Mouse (Mus musculus): ENCODE results near the gene Pds5b. TPM values are rescaled to one million over a fixed set of nuclear protein-coding genes. Genes with fewer than 3 reads are reported as not detected.
A peak's percentile ranks its signal among the peaks of the same experiment; 100 is the strongest.
"Not testable (repeated sequence)": the region's sequence is repeated elsewhere in the genome, so short reads cannot be mapped to it uniquely, and the experiment has no call there.

Gene Pds5b
- polyA plus RNA-seq (2012), result 0.13 and 0.25 TPM in 2 replicates

GRCm38 (mm10) chr5:150673153-150673835, at the start of gene Pds5b:
TSS of gene Pds5b (plus strand) at chr5:150673739.
- peak within 1 kb of the TSS; percentile 92 for H3K4me3 ChIP-seq (replicated peaks)
- H3K9me3 ChIP-seq (ENCODE audit: control insufficient read depth, low read length), result no peaks in the 10 kb centered on the region
- peaks cover 30% of the 10 kb centered on the region for H3K4me1 ChIP-seq (ENCODE audit: control insufficient read depth)
- TF ChIP-seq TAL1 (IDR thresholded peaks at IDR 0.05; ENCODE audit: low read length) (no peak), GATA1 (IDR thresholded peaks at IDR 0.05; ENCODE audit: low read length) (no peak)
- peaks cover 3% of the 10 kb centered on the region for H3K27me3 ChIP-seq (ENCODE audit: control insufficient read depth)
- H3K36me3 ChIP-seq (ENCODE audit: control insufficient read depth), result no peaks in the 10 kb centered on the region; the same call in 1 of the 2 replicates

GRCm38 (mm10) chr5:150625528-150625927, 48.0 kb upstream of the Pds5b start:
- no peaks in the 10 kb centered on the region for H3K9me3 ChIP-seq (ENCODE audit: control insufficient read depth, low read length)
- no peak overlapping the region for H3K4me3 ChIP-seq (replicated peaks)
- no peaks in the 10 kb centered on the region for H3K4me1 ChIP-seq (ENCODE audit: control insufficient read depth)
- peaks cover 35% of the 10 kb centered on the region for H3K36me3 ChIP-seq (ENCODE audit: control insufficient read depth)
- TF ChIP-seq TAL1 (IDR thresholded peaks at IDR 0.05; ENCODE audit: low read length), result no peak
- no peak for TF ChIP-seq GATA1 (IDR thresholded peaks at IDR 0.05; ENCODE audit: low read length)
- H3K27me3 ChIP-seq (ENCODE audit: control insufficient read depth), result no peaks in the 10 kb centered on the region

- H3K4me3 ChIP-seq (replicated peaks), result no peak overlapping the region
- no peaks in the 10 kb centered on the region for H3K4me1 ChIP-seq (ENCODE audit: control insufficient read depth)
- H3K27me3 ChIP-seq (ENCODE audit: control insufficient read depth), result no peaks in the 10 kb centered on the region
- no peak for TF ChIP-seq GATA1 (IDR thresholded peaks at IDR 0.05; ENCODE audit: low read length)
- TF ChIP-seq TAL1 (IDR thresholded peaks at IDR 0.05; ENCODE audit: low read length), result no peak
- H3K9me3 ChIP-seq (ENCODE audit: control insufficient read depth, low read length), result no peaks in the 10 kb centered on the region
- H3K36me3 ChIP-seq (ENCODE audit: control insufficient read depth), result peaks cover 52% of the 10 kb centered on the region
Observed at GRCm38 (mm10) chr5:150629272-150629671, 44.3 kb upstream of the Pds5b start.

DNA sequence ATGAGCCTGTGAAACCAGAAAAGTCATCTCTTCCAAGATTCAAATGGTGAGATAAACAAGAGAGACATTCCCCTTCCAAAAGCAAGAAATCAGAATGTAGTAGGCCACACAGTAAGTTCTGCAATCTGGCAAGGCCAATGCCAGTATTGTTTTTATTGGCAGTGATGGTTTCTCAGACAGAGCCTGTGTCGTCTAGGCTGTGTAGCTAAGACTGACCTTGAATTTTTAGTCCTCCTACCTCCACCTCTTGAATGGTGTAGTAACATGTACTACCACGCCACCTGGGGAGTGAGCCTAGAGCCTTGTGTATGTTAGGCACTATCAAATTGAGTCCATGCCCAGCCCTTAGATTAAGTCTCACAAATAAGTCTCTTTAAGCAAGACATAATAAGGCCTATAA, 43.8 kb upstream of the Pds5b start:
- H3K4me3 ChIP-seq (replicated peaks), result no peak overlapping the region
- H3K36me3 ChIP-seq (ENCODE audit: control insufficient read depth), result peaks cover 53% of the 10 kb centered on the region
- no peaks in the 10 kb centered on the region for H3K4me1 ChIP-seq (ENCODE audit: control insufficient read depth)
- H3K27me3 ChIP-seq (ENCODE audit: control insufficient read depth), result no peaks in the 10 kb centered on the region
- no peaks in the 10 kb centered on the region for H3K9me3 ChIP-seq (ENCODE audit: control insufficient read depth, low read length)
- TF ChIP-seq TAL1 (IDR thresholded peaks at IDR 0.05; ENCODE audit: low read length) (no peak), GATA1 (IDR thresholded peaks at IDR 0.05; ENCODE audit: low read length) (no peak)

- Histone ChIP-seq H3K4me1 (ENCODE audit: control insufficient read depth) (peaks cover 44% of the 10 kb centered on the region), H3K36me3 (ENCODE audit: control insufficient read depth) (peaks cover 93% of the 10 kb centered on the region)
- TF ChIP-seq GATA1 (IDR thresholded peaks at IDR 0.05; ENCODE audit: low read length) (peak; percentile 39; the same call in 1 of the 2 replicates), TAL1 (IDR thresholded peaks at IDR 0.05; ENCODE audit: low read length) (no peak; the same call in 2 of the 3 replicates)
Observed at GRCm38 (mm10) chr5:150641440-150641839, 32.1 kb upstream of the Pds5b start.

DNA sequence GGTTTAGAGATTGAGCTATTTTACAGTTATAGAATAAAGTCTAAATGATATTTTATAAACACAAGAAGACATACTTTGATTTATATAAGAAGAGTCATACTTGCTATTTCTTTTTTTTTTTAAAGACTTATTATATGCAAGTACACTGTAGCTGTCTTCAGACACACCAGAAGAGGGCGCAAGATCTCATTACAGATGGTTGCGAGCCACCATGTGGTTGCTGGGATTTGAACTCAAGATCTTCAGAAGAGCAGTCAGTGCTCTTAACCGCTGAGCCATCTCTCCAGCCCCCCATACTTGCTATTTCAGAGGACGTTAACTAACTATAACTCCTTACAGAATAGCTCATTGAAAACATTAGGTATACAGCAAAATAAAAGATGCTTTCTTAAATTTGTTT, 30.1 kb upstream of the Pds5b start:
- not testable (repeated sequence) for H3K4me3 ChIP-seq (replicated peaks); H3K27me3 ChIP-seq (ENCODE audit: control insufficient read depth); H3K9me3 ChIP-seq (ENCODE audit: control insufficient read depth, low read length)
- H3K4me1 ChIP-seq (ENCODE audit: control insufficient read depth), result peaks cover 44% of the 10 kb centered on the region
- H3K36me3 ChIP-seq (ENCODE audit: control insufficient read depth), result peaks cover 93% of the 10 kb centered on the region

More at GRCm38 (mm10) chr5:150641440-150641839, 32.1 kb upstream of the Pds5b start:
- H3K9me3 ChIP-seq (ENCODE audit: control insufficient read depth, low read length), result no peaks in the 10 kb centered on the region
- no peaks in the 10 kb centered on the region for H3K27me3 ChIP-seq (ENCODE audit: control insufficient read depth)
- H3K4me3 ChIP-seq (replicated peaks), result no peak overlapping the region

DNA sequence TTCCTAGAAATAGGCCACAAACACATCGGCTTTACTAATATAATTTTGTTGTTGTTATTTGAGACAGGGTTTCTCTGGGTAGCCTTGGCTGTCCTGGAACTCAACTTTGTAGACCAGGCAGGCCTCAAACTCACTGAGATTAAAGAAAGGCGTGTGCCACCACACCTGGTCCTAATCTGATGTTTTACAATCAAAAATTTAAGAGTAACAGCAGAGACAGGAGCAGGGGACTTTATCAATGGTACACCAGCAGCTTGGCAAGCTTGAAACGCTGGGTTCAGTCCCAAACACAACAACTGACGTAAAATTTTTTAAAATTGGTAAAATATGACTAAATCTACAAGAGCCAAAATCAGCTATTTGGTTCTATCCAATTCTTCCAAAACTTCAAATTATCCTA, 28.6 kb upstream of the Pds5b start:
- TF ChIP-seq TAL1 (IDR thresholded peaks at IDR 0.05; ENCODE audit: low read length), result no peak
- TF ChIP-seq GATA1 (IDR thresholded peaks at IDR 0.05; ENCODE audit: low read length), result no peak
- Histone ChIP-seq H3K9me3 (ENCODE audit: control insufficient read depth, low read length) (no peaks in the 10 kb centered on the region), H3K4me3 (replicated peaks) (no peak overlapping the region), H3K36me3 (ENCODE audit: control insufficient read depth) (peaks cover 94% of the 10 kb centered on the region), H3K4me1 (ENCODE audit: control insufficient read depth) (peaks cover 44% of the 10 kb centered on the region), H3K27me3 (ENCODE audit: control insufficient read depth) (no peaks in the 10 kb centered on the region)

DNA sequence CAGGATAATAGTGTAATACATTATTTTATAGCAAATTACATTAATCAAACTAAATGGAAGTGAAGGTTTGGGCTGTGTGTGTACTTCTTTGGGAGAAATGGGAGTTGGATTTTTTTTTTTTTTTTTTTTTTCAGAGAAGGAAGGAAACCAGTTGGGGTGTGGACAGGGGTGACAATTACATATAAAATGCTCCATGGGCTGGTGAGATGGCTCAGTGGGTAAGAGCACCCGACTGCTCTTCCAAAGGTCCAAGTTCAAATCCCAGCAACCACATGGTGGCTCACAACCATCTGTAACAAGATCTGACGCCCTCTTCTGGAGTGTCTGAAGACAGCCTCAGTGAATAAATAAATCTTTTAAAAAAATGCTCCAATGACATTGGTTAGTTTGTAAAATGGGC, 21.0 kb upstream of the Pds5b start:
- Histone ChIP-seq H3K36me3 (ENCODE audit: control insufficient read depth) (peaks cover 84% of the 10 kb centered on the region), H3K4me3 (replicated peaks) (no peak overlapping the region)
- TF ChIP-seq TAL1 (IDR thresholded peaks at IDR 0.05; ENCODE audit: low read length) (no peak), GATA1 (IDR thresholded peaks at IDR 0.05; ENCODE audit: low read length) (no peak)

DNA sequence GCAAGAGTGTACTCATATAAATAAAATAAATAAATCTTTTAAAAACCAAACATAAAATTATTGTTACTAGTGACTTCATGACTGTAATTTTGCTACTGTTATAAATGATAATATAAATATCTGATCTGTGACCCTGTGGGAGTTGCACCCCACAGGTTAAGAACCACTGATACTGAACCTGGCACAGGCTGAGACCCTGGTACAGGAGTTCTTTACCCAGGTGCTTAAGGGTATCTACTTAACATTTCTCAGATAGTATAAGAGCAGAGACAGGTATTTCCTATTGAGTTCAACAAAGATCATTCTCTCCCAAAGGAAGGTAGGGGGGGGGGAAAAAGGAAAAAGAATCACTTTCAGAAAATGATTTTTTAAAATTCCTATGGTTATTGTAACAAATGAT, 19.0 kb upstream of the Pds5b start:
- Histone ChIP-seq H3K36me3 (ENCODE audit: control insufficient read depth) (peaks cover 83% of the 10 kb centered on the region), H3K27me3 (ENCODE audit: control insufficient read depth) (no peaks in the 10 kb centered on the region), H3K4me3 (replicated peaks) (no peak overlapping the region), H3K4me1 (ENCODE audit: control insufficient read depth) (peaks cover 18% of the 10 kb centered on the region), H3K9me3 (ENCODE audit: control insufficient read depth, low read length) (no peaks in the 10 kb centered on the region)
- TF ChIP-seq GATA1 (IDR thresholded peaks at IDR 0.05; ENCODE audit: low read length) (no peak), TAL1 (IDR thresholded peaks at IDR 0.05; ENCODE audit: low read length) (no peak)

More for the DNA sequence above, 21.0 kb upstream of the Pds5b start:
- Histone ChIP-seq H3K27me3 (ENCODE audit: control insufficient read depth) (no peaks in the 10 kb centered on the region), H3K9me3 (ENCODE audit: control insufficient read depth, low read length) (no peaks in the 10 kb centered on the region), H3K4me1 (ENCODE audit: control insufficient read depth) (peaks cover 5% of the 10 kb centered on the region)

DNA sequence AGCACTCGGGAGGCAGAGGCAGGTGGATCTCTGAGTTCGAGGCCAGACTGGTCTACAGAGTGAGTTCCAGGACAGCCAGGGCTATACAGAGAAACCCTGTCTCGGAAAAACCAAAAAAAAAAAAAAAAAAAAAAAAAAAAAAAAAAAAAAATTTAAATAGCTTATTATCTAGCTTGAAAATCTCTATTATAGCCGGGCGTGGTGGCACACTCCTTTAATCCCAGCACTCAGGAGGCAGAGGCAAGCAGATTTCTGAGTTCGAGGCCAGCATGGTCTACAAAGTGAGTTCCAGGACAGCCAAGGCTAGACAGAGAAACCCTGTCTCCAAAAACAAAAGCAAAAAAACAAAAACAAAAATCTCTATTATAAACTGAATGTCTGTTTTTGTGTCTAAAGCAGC, 14.1 kb upstream of the Pds5b start:
- H3K4me1 ChIP-seq (ENCODE audit: control insufficient read depth), result peaks cover 46% of the 10 kb centered on the region
- not testable (repeated sequence) for H3K4me3 ChIP-seq (replicated peaks); H3K9me3 ChIP-seq (ENCODE audit: control insufficient read depth, low read length); H3K27me3 ChIP-seq (ENCODE audit: control insufficient read depth)
- H3K36me3 ChIP-seq (ENCODE audit: control insufficient read depth), result peaks cover 85% of the 10 kb centered on the region

DNA sequence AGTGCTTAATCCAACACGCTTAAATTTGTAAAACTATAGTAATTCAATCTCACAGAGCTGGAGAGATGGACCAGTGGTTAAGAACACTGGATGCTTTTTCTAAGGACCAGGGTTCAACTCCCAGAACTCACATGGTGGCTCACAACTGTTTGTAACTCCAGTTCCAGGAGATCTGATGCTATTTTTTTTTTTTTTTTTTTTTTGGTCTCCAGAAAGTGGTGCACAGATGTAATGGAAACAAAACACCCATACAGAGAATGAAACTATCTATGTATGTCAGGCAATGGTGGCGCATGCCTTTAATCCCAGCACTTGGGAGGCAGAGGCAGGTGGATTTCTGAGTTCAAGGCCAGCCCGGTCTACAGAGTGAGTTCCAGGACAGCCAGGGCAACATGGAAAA, 13.2 kb upstream of the Pds5b start:
- H3K27me3 ChIP-seq (ENCODE audit: control insufficient read depth); H3K9me3 ChIP-seq (ENCODE audit: control insufficient read depth, low read length): not testable (repeated sequence)
- H3K36me3 ChIP-seq (ENCODE audit: control insufficient read depth), result peaks cover 76% of the 10 kb centered on the region
- H3K4me1 ChIP-seq (ENCODE audit: control insufficient read depth), result peaks cover 46% of the 10 kb centered on the region
- H3K4me3 ChIP-seq (replicated peaks), result peak overlapping the region; percentile 16

DNA sequence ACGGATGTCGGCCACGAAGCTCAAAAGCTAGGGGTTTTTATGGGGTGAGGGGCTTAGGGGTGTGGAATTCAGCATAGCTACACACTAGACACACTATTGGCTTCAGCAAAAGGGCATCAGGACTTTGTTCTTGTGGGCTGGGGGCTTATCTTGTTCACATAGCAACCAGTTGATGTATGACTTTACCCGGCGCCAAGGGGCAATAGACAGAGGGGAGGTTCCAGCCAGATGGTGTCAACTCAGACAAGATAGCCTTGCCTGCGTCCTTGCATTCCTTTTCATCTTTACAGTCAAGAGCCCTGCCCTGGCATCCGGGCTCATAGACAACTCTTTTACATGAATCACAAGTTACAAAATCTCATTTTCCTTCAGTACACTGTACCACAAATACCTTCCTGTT, 9.6 kb upstream of the Pds5b start:
- H3K4me1 ChIP-seq (ENCODE audit: control insufficient read depth), result peaks cover 32% of the 10 kb centered on the region
- peaks cover 44% of the 10 kb centered on the region for H3K36me3 ChIP-seq (ENCODE audit: control insufficient read depth)
- not testable (repeated sequence) for H3K9me3 ChIP-seq (ENCODE audit: control insufficient read depth, low read length); H3K27me3 ChIP-seq (ENCODE audit: control insufficient read depth)
- H3K4me3 ChIP-seq (replicated peaks), result peak overlapping the region; percentile 97

Data from erythroblast, embryonic 14.5 days (primary cell).